Mouse (Mus musculus) brain, adult 10 weeks (tissue): ENCODE results near the gene Rpl36a-ps1. TPM values are rescaled to one million over a fixed set of nuclear protein-coding genes. Genes with fewer than 3 reads are reported as not detected.

Source experiments
- polyA plus RNA-seq: library from polyadenylated mRNA; stranded (reverse); fragments of 350-450 nt; fragmentation: Illumina TruSeq; extraction: RNeasy Lipid Tissue Mini Kit (QIAGEN cat#74804); gene quantifications from one replicate; pipeline ENCODE4 v1.2.3, GENCODE M21; 2015; ENCODE audit warnings: low read depth, low replicate concordance

The Rpl36a-ps1 gene
- polyA plus RNA-seq, result 5.6 TPM

GRCm38 (mm10) chr14:98994218-98994617 lies at the start of gene Rpl36a-ps1:
Gene Rpl36a-ps1 (minus strand): TSS chr14:98994318.

Other genes with a start within 250 kb of the Rpl36a-ps1 start
- 123 TPM for gene Mzt1, start 51.8 kb upstream of the Rpl36a-ps1 start, polyA plus RNA-seq
- gene Bora, start 51.9 kb upstream of the Rpl36a-ps1 start, polyA plus RNA-seq, result 1.4 TPM
- gene Pibf1, start 105.1 kb upstream of the Rpl36a-ps1 start, polyA plus RNA-seq, result 12.4 TPM
- 13.7 TPM for gene Dis3, start 105.5 kb upstream of the Rpl36a-ps1 start, polyA plus RNA-seq